Mouse (Mus musculus) CH12.LX (cell line): ENCODE results near the gene Ncdn.

Experiments
- CHD1 ChIP-seq: IDR thresholded peaks from 2 replicates; pipeline ENCODE4 v1.6.1; 2012; ENCODE audit warnings: low read depth, low read length, improper control_type of control experiment, inconsistent platforms
- CHD2 ChIP-seq: IDR thresholded peaks from 2 replicates; pipeline ENCODE4 v1.6.1; 2011; ENCODE audit warnings: low read length, improper control_type of control experiment
- CTCF ChIP-seq, 2 experiments: IDR thresholded peaks in 1 of 2; conservative IDR thresholded peaks in 1 of 2; 2 replicates each; pipeline ENCODE4 v1.5.1; 2011 to 2012; ENCODE audit warnings: low read depth in 2 of 2, low read length in 2 of 2, improper control_type of control experiment in 1 of 2, inconsistent platforms in 1 of 2, mild to moderate bottlenecking in 1 of 2, moderate library complexity in 1 of 2
- GABPA ChIP-seq: IDR thresholded peaks from 2 replicates; pipeline ENCODE4 v1.6.1; 2012; ENCODE audit warnings: low read depth, low read length, improper control_type of control experiment, inconsistent platforms; ENCODE audit not compliant: insufficient replicate concordance
- HCFC1 ChIP-seq: IDR thresholded peaks from 2 replicates; pipeline ENCODE4 v1.6.1; 2012; ENCODE audit warnings: low read depth, mild to moderate bottlenecking, inconsistent platforms, low read length, improper control_type of control experiment
- JUND ChIP-seq: conservative IDR thresholded peaks from 2 replicates; pipeline ENCODE4 v1.6.1; 2011; ENCODE audit warnings: low read depth, low read length, improper control_type of control experiment
- MAX ChIP-seq: IDR thresholded peaks from 2 replicates; pipeline ENCODE4 v1.6.1; 2011; ENCODE audit warnings: low read length, improper control_type of control experiment
- MAZ ChIP-seq: IDR thresholded peaks from 2 replicates; pipeline ENCODE4 v1.6.1; 2012; ENCODE audit warnings: low read depth, mild to moderate bottlenecking, inconsistent platforms, low read length, improper control_type of control experiment, moderate library complexity
- MYC ChIP-seq: IDR thresholded peaks from 2 replicates; pipeline ENCODE4 v1.6.1; 2011; ENCODE audit warnings: low read depth, mild to moderate bottlenecking, improper control_type of control experiment, low read length
- NELFE ChIP-seq: IDR thresholded peaks from 2 replicates; pipeline ENCODE4 v1.6.1; 2011; ENCODE audit warnings: low read depth, low read length, improper control_type of control experiment
- POLR2A ChIP-seq: IDR thresholded peaks from 2 replicates; pipeline ENCODE4 v1.6.1; 2011; ENCODE audit warnings: low read depth, mild to moderate bottlenecking, improper control_type of control experiment, low read length
- TCF12 ChIP-seq: IDR thresholded peaks from 2 replicates; pipeline ENCODE4 v1.6.1; 2014; ENCODE audit warnings: low read depth, mild to moderate bottlenecking, inconsistent platforms, low read length, improper control_type of control experiment
- UBTF ChIP-seq: IDR thresholded peaks from 2 replicates; pipeline ENCODE4 v1.6.1; 2012; ENCODE audit warnings: low read depth, mild to moderate bottlenecking, inconsistent platforms, low read length, improper control_type of control experiment, moderate library complexity
- ZC3H11A ChIP-seq: IDR thresholded peaks from 2 replicates; pipeline ENCODE4 v1.6.1; 2012; ENCODE audit warnings: low read depth, mild to moderate bottlenecking, inconsistent platforms, low read length, improper control_type of control experiment

GRCm38 (mm10) chr4:126734700-126735381 is 18.4 kb downstream of the Ncdn start:
- TF ChIP-seq CHD1 (no peak), GABPA (no peak), UBTF (no peak), HCFC1 (no peak), POLR2A (no peak), MYC (no peak), CHD2 (no peak), MAZ (no peak), NELFE (no peak), CTCF (conservative IDR thresholded peaks at IDR 0.05 in 1 of 2, IDR thresholded peaks at IDR 0.05 in 1 of 2; ENCODE audit: low read depth in 2 of 2, low read length in 2 of 2) (no peak), TCF12 (no peak), JUND (no peak), ZC3H11A (no peak), MAX (no peak)
